Mouse (Mus musculus) lung, adult 2 months (tissue): ENCODE measurements around the gene Col4a3.

Experiments
- CTCF ChIP-seq: fragments of 200-500 bp; IDR thresholded peaks from 2 replicates; pipeline ENCODE4 v1.5.1; 2011; ENCODE audit warnings: mild to moderate bottlenecking, low read length, control low read depth; ENCODE audit not compliant: insufficient read depth
- POLR2A ChIP-seq: fragments of 200-500 bp; IDR thresholded peaks from 2 replicates; pipeline ENCODE4 v1.6.1; 2011; ENCODE audit warnings: low read depth, mild to moderate bottlenecking, control low read depth, low read length, borderline replicate concordance; ENCODE audit errors: extremely low read depth

GRCm38 (mm10) chr1:82638428-82638827 is 51.7 kb downstream of the Col4a3 start:
- TF ChIP-seq CTCF (no peak), POLR2A (no peak)
